Mouse (Mus musculus): ENCODE results near the gene 9430097D07Rik.

GRCm38 (mm10) chr2:32608778-32609435 is 33.4 kb upstream of the 9430097D07Rik start:
- no peak for TF ChIP-seq POLR2A (IDR thresholded peaks at IDR 0.05; ENCODE audit: extremely low read depth, insufficient read depth, low read length)
- no peak for TF ChIP-seq CTCF (IDR thresholded peaks at IDR 0.05; ENCODE audit: low read depth, low read length)

All from liver, adult 2 months (tissue).